13 mouse cellular contexts compared by ENCODE assay signal in the genomic region with DNA sequence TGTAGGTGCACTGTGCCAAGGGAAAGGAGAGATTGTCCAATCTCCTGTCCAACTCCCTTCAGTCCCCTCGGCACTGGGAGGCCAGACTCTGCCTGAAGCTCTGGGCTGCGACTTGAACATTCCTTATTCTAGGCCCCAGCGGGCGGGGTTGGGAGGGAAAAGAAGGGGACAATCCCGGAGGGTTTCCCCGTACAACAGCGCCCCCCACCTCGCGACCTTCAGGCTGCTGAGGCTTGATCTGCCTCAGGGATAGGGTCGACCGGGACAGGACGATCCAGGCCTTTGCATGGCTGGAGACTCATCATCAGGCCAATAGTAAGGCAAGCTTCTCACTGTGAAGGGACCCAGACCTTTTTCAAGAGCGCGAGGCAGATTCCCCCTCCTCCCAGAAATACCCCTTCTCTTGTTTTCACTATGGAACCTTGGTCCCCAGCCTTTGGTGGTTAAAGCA. TPM values are rescaled to one million over a fixed set of nuclear protein-coding genes. Genes with fewer than 3 reads are reported as not detected.
DNase-seq lines count a peak whose midpoint lies in the region; ATAC-seq and TF ChIP-seq lines count a peak whose summit lies in the region.
"Had no signal": no experiment of that assay in that cellular context is flagged by ENCODE, and none has a peak within 500 bp of the region (broad histone marks: within the 10 kb centered on the region; RNA-seq: fewer than 3 reads in every experiment).

No protein-coding gene starts in this region.

- H3K9me3 ChIP-seq in embryonic facial prominence, embryonic 14.5 days (ENCODE audit: control insufficient read depth, low read length): no peaks in the 10 kb centered on the region
- H3K9me3 ChIP-seq in limb, embryonic 15.5 days: no peaks in the 10 kb centered on the region
- H3K9me3 ChIP-seq: lung, embryonic 15.5 days had no signal

- no peak for TF ChIP-seq CTCF in brain, embryonic 14.5 days (IDR thresholded peaks at IDR 0.05; ENCODE audit: borderline replicate concordance, extremely low read depth, insufficient read depth, insufficient read length)

- peak overlapping the region; percentile 74 for H3K4me2 ChIP-seq in embryonic facial prominence, embryonic 14.5 days (ENCODE audit: low read depth, low read length)
- peak overlapping the region; percentile 91 for H3K4me2 ChIP-seq in limb, embryonic 15.5 days
- H3K4me2 ChIP-seq: lung, embryonic 15.5 days had no signal

- peaks cover 4% of the 10 kb centered on the region; the same call in 1 of the 2 replicates for H3K36me3 ChIP-seq in embryonic facial prominence, embryonic 14.5 days (ENCODE audit: control insufficient read depth, insufficient read depth, low read length)
- H3K36me3 ChIP-seq in limb, embryonic 15.5 days: no peaks in the 10 kb centered on the region
- H3K36me3 ChIP-seq: lung, embryonic 15.5 days had no signal

- WGBS in embryonic facial prominence, embryonic 14.5 days: 4% methylated on average over 6 of the region's 14 CpGs
- 9% methylated on average over 14 of the region's 14 CpGs for WGBS in limb, embryonic 15.5 days

- peaks cover 82% of the 10 kb centered on the region for H3K27me3 ChIP-seq in embryonic facial prominence, embryonic 14.5 days (replicated peaks; ENCODE audit: control insufficient read depth, insufficient read depth, low read length)
- peaks cover 91% of the 10 kb centered on the region for H3K27me3 ChIP-seq in limb, embryonic 15.5 days
- H3K27me3 ChIP-seq: CH12.LX had no signal

- no peak for ATAC-seq in embryonic facial prominence, embryonic 14.5 days (ENCODE audit: low read depth)
- ATAC-seq in limb, embryonic 15.5 days (ENCODE audit: insufficient number of reproducible peaks, low FRiP score, low TSS enrichment, low read depth): no peak
- ATAC-seq in CD4-positive, CD25-positive, alpha-beta regulatory T cell, adult 4 months: no peak

- H3K9ac ChIP-seq in embryonic facial prominence, embryonic 14.5 days (ENCODE audit: low read depth, low read length): peak overlapping the region; percentile 91
- no peak overlapping the region for H3K9ac ChIP-seq in limb, embryonic 15.5 days
- H3K9ac ChIP-seq: lung, embryonic 15.5 days had no signal

- peak overlapping the region; percentile 88 for H3K27ac ChIP-seq in embryonic facial prominence, embryonic 14.5 days (replicated peaks; ENCODE audit: low read depth, low read length)
- no peak overlapping the region for H3K27ac ChIP-seq in limb, embryonic 15.5 days
- H3K27ac ChIP-seq: heart, adult 2 months; lung, embryonic 15.5 days had no signal

- peaks cover 5% of the 10 kb centered on the region; the same call in 1 of the 2 replicates for H3K4me1 ChIP-seq in embryonic facial prominence, embryonic 14.5 days (ENCODE audit: control insufficient read depth, insufficient read depth, low read length)
- H3K4me1 ChIP-seq in limb, embryonic 15.5 days: peaks cover 53% of the 10 kb centered on the region

- peak overlapping the region; percentile 69 for H3K4me3 ChIP-seq in embryonic facial prominence, embryonic 14.5 days (ENCODE audit: low read depth, low read length)
- H3K4me3 ChIP-seq in limb, embryonic 15.5 days: peak overlapping the region; percentile 62
- H3K4me3 ChIP-seq: heart, adult 2 months; lung, embryonic 15.5 days had no signal

- no peak for TF ChIP-seq POLR2A in brain, embryonic 14.5 days (IDR thresholded peaks at IDR 0.05; ENCODE audit: borderline replicate concordance, extremely low read depth, insufficient read depth, insufficient read length, poor library complexity, severe bottlenecking)

- peak; percentile 16 to 38 for DNase-seq in kidney, postnatal 4 days
- no peak for DNase-seq in kidney, postnatal 25 days
- DNase-seq in brain, embryonic 14.5 days (ENCODE audit: low read depth): peak; percentile 64
- peak; percentile 42 for DNase-seq in embryonic facial prominence, embryonic 14.5 days (ENCODE audit: low spot score)
- DNase-seq in layer of hippocampus, adult 11-12 months (ENCODE audit: low spot score): no peak
- DNase-seq in right cerebral cortex, adult 18-20 months: no peak
- DNase-seq: heart, adult 2 months; kidney, adult 11 months; thymus, postnatal 36 days had no signal

RNA-seq across cellular contexts. Expression of gene Dlx5, which starts 3.0 kb away (rescaled TPM):
- 15.5 and 20.4 TPM in 2 replicates for polyA plus RNA-seq in brain, embryonic 14.5 days (2012; rRNA removed)
- polyA plus RNA-seq in embryonic facial prominence, embryonic 14.5 days (2014; fragmentation: Nextera tagmentation; extraction: Ambion mirVana): 38.0 and 40.2 TPM in 2 replicates
- 47.5 and 53.8 TPM in 2 replicates for polyA plus RNA-seq in limb, embryonic 15.5 days (2015; fragmentation: Nextera tagmentation; extraction: Ambion mirVana)
- not detected for polyA plus RNA-seq in CD4-positive, CD25-positive, alpha-beta regulatory T cell, adult 4 months (2017; shearing (Covaris generic))

RNA-seq across cellular contexts. Expression of gene Dlx6, which starts 15.7 kb away (rescaled TPM):
- polyA plus RNA-seq in brain, embryonic 14.5 days (2012; rRNA removed): 13.2 and 22.9 TPM in 2 replicates
- polyA plus RNA-seq in embryonic facial prominence, embryonic 14.5 days (2014; fragmentation: Nextera tagmentation; extraction: Ambion mirVana): 2.8 and 3.7 TPM in 2 replicates
- 1.5 and 1.7 TPM in 2 replicates for polyA plus RNA-seq in limb, embryonic 15.5 days (2015; fragmentation: Nextera tagmentation; extraction: Ambion mirVana)
- polyA plus RNA-seq in CD4-positive, CD25-positive, alpha-beta regulatory T cell, adult 4 months (2017; shearing (Covaris generic)): not detected
- polyA plus RNA-seq: heart, adult 2 months; lung, embryonic 15.5 days had no signal

Comparison
In these comparisons a context has a peak if more than half of its experiments do, and no peak if none do; other contexts are left out.
1. DNase-seq: peak in kidney, postnatal 4 days (2 of 2), brain, embryonic 14.5 days (single experiment) and embryonic facial prominence, embryonic 14.5 days (single experiment); none in kidney, postnatal 25 days (0 of 2), layer of hippocampus, adult 11-12 months (single experiment) and right cerebral cortex, adult 18-20 months (single experiment).
2. RNA of gene Dlx5, which starts 3.0 kb away (polyA plus RNA-seq): 47.5 to 53.8 TPM in limb, embryonic 15.5 days, 38.0 to 40.2 TPM in embryonic facial prominence, embryonic 14.5 days and 15.5 to 20.4 TPM in brain, embryonic 14.5 days; not detected in CD4-positive, CD25-positive, alpha-beta regulatory T cell, adult 4 months; every median in the first group is over 10 times any median in the second.